Mouse (Mus musculus) midbrain, embryonic 11.5 days (tissue): ENCODE results near the gene Cfap46. TPM values are rescaled to one million over a fixed set of nuclear protein-coding genes. Genes with fewer than 3 reads are reported as not detected.
"Not testable (repeated sequence)": the region's sequence is repeated elsewhere in the genome, so short reads cannot be mapped to it uniquely, and the experiment has no call there.

Experiments used
- ATAC-seq: fragments of 200-750 bp; cut with Nextera tagmentation; 2 replicates; pipeline ENCODE4 v1.8.0; 2017; ENCODE audit warnings: moderate TSS enrichment, moderate library complexity; ENCODE audit not compliant: low FRiP score
- DNase-seq: peaks from one replicate; pipeline ENCODE4 v3.0.0; 2015; ENCODE audit warnings: low spot score; ENCODE audit errors: missing footprints
- H3K27ac ChIP-seq: fragments of 300-500 bp; sonication (generic); 2 replicates; pipeline ENCODE4 v1.5.1; 2014; ENCODE audit warnings: low read depth, low read length
- H3K27me3 ChIP-seq: fragments of 300-500 bp; sonication (generic); 2 replicates; pipeline ENCODE4 v1.6.1; 2014; ENCODE audit warnings: mild to moderate bottlenecking, low read length, moderate library complexity, mixed read lengths; ENCODE audit not compliant: control insufficient read depth, insufficient read depth
- H3K36me3 ChIP-seq: fragments of 300-500 bp; sonication (generic); 2 replicates; pipeline ENCODE4 v1.6.1; 2014; ENCODE audit warnings: mild to moderate bottlenecking, low read length, moderate library complexity, mixed read lengths; ENCODE audit not compliant: control insufficient read depth, insufficient read depth
- H3K4me1 ChIP-seq: fragments of 300-500 bp; sonication (generic); 2 replicates; pipeline ENCODE4 v1.6.1; 2014; ENCODE audit warnings: low read length; ENCODE audit not compliant: control insufficient read depth, insufficient read depth
- H3K4me2 ChIP-seq: fragments of 300-500 bp; sonication (generic); 2 replicates; pipeline ENCODE4 v1.6.1; 2014; ENCODE audit warnings: mild to moderate bottlenecking, moderate library complexity
- H3K4me3 ChIP-seq: fragments of 300-500 bp; sonication (generic); 2 replicates; pipeline ENCODE4 v1.5.1; 2014; ENCODE audit warnings: low read depth, low read length
- H3K9ac ChIP-seq: fragments of 300-500 bp; sonication (generic); 2 replicates; pipeline ENCODE4 v1.6.1; 2014; ENCODE audit warnings: low read length
- H3K9me3 ChIP-seq: fragments of 300-500 bp; sonication (generic); 2 replicates; pipeline ENCODE4 v1.6.1; 2016; ENCODE audit warnings: low read length; ENCODE audit not compliant: control insufficient read depth
- WGBS: fragments of 180-500 bp; shearing (Covaris S2); extraction: QIAGEN DNeasy Blood & Tissue Kit; methylation state at CpG from one replicate; pipeline ENCODE4 v1.1.7; 2014; 5-methylcytosine and 5-hydroxymethylcytosine counted together
- polyA plus RNA-seq: library from polyadenylated mRNA; unstranded; fragments of >200 nt; fragmentation: Nextera tagmentation; extraction: Ambion mirVana; gene quantifications from 2 replicates; pipeline ENCODE4 v1.2.1, GENCODE M21; 2014

The Cfap46 gene
- polyA plus RNA-seq, 1 experiment from 2014 or later, result 0.37 TPM

DNA sequence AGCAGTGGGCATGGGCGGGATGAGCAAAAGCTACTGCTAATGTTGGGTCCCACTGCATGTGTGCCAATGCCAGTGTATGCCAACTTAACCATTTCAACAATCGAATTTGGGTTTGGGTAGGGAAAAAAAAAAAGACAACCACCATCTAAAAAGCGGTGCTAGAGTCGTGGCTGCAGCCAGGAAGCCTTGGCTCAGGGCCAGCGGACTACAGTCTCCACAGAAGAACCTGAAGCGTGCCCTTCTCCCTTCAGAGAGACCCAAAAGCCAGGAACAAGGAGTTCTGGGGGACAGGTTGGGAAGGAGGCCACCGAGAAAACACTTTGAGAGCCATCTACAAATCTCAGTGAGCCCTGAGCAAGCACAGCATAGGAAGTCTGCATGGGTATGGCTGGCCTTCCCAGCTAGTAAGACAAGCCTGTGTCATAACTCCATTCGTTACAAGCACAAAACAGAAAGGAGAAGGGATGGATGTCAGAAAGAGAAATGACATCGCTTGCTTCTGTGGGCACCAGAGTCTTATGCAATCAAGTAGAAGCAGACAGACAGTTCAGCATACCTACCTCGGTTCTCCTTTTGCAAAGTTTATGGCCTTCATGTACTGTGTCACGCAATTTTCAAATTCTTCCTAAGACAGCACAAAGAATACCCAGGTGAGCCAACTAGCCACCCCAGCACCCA is 1.6 kb downstream of the Cfap46 start:
- H3K4me3 ChIP-seq, result no peak overlapping the region
- no peaks in the 10 kb centered on the region for H3K36me3 ChIP-seq
- H3K4me1 ChIP-seq, result peaks cover 5% of the 10 kb centered on the region
- 85% methylated on average over 11 of the region's 11 CpGs for WGBS
- ATAC-seq (no peak), DNase-seq (no peak)
- no peaks in the 10 kb centered on the region; the same call in 1 of the 2 replicates for H3K27me3 ChIP-seq
- no peak overlapping the region for H3K9ac ChIP-seq
- H3K9me3 ChIP-seq, result no peaks in the 10 kb centered on the region
- H3K27ac ChIP-seq, result no peak overlapping the region
- no peak overlapping the region for H3K4me2 ChIP-seq

DNA sequence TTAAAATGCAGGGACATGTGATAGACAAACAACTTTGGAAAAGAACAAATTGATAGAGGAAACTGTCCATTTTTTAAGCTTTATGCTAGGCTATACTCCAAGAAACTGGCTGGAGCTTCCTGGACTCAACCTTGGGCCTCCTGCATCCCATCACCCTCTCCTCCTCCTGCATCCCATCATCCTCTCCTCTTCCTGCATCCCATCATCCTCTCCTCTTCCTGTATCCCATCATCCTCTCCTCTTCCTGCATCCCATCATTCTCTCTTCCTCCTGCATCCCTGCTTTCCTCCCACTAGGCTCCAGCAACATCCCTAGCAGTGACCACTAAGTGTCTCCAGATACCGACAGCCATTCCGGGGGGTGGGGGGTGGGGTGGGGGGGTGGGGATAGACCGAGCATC is 7.2 kb downstream of the Cfap46 start:
- Histone ChIP-seq H3K4me2 (no peak overlapping the region), H3K36me3 (no peaks in the 10 kb centered on the region), H3K27ac (no peak overlapping the region), H3K4me3 (no peak overlapping the region), H3K27me3 (no peaks in the 10 kb centered on the region), H3K9me3 (no peaks in the 10 kb centered on the region), H3K9ac (no peak overlapping the region), H3K4me1 (no peaks in the 10 kb centered on the region)
- no peak for ATAC-seq
- 84% methylated on average over 3 of the region's 3 CpGs for WGBS
- no peak for DNase-seq

DNA sequence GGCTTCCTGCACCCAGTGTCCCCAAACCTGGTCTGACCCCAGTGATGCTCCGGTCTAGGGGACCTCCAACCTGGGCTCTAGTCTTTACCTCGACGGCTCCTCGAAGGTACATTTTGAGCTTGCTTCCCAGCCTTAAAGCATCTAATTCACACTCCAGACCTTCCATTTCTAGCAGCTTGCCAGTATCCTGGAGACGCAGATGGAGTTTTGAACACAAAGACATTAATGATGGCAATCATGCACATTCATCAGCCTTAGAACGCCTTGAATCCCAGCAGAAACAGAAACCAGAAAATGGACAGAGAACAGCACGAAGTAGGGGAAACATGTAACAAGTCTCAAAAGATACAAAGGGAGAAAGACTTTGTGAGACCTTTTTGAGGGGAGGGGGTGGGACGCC is 16.7 kb downstream of the Cfap46 start:
- no peak for DNase-seq
- Histone ChIP-seq H3K4me1 (no peaks in the 10 kb centered on the region), H3K9me3 (no peaks in the 10 kb centered on the region), H3K4me2 (no peak overlapping the region), H3K36me3 (no peaks in the 10 kb centered on the region), H3K4me3 (no peak overlapping the region), H3K9ac (no peak overlapping the region), H3K27me3 (no peaks in the 10 kb centered on the region), H3K27ac (no peak overlapping the region)
- ATAC-seq, result no peak
- 83% methylated on average over 8 of the region's 8 CpGs for WGBS

DNA sequence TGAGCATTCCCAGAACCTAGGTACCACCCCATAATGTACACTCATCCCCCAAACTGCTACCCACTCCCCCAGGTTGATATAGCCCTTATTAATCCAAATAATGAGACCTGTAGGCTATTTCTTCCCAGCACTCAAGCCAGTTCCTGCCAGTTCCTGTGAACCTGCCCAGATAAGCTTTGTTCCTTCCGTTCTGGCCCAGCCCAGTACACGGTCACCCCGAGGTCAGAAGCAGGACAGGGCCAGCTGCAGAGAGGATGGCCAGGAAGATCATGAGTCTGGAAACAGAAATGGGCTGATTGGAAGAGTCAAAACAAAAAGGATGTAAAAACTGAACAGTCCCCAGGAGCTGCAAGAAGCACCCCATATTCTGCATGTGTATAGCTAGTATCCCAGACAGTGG is 20.3 kb downstream of the Cfap46 start:
- no peak for DNase-seq
- H3K9ac ChIP-seq, result no peak overlapping the region
- ATAC-seq, result no peak
- no peaks in the 10 kb centered on the region for H3K4me1 ChIP-seq
- 77% methylated on average over 3 of the region's 3 CpGs for WGBS
- H3K4me2 ChIP-seq, result no peak overlapping the region
- H3K4me3 ChIP-seq, result no peak overlapping the region
- no peaks in the 10 kb centered on the region for H3K36me3 ChIP-seq
- no peaks in the 10 kb centered on the region for H3K9me3 ChIP-seq
- no peak overlapping the region for H3K27ac ChIP-seq
- no peaks in the 10 kb centered on the region for H3K27me3 ChIP-seq

DNA sequence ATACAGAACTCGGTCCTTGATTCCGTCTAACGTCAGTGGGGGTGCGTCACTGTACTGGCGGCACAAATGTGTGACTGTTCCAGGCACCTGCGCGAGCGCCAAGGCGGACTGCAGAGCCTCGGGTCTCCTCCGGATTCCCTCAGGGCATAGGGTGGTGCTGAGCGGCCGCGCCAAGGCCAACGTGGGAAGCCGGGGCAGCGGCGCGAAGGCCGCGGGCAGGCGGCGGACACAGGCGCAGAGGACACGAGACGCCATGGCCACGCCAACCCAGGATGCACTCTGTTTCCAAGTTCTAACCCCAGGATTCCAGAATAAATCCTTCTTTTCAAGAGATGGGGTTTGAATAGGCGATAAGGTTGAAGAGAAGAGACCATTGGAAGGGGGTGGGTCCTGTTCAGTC is 23.7 kb downstream of the Cfap46 start:
- not testable (repeated sequence) for DNase-seq, H3K4me3 ChIP-seq, H3K9me3 ChIP-seq, H3K27me3 ChIP-seq, H3K36me3 ChIP-seq, H3K4me1 ChIP-seq, H3K4me2 ChIP-seq, H3K27ac ChIP-seq, ATAC-seq, H3K9ac ChIP-seq
- WGBS, result 97% methylated on average over 23 of the region's 28 CpGs

DNA sequence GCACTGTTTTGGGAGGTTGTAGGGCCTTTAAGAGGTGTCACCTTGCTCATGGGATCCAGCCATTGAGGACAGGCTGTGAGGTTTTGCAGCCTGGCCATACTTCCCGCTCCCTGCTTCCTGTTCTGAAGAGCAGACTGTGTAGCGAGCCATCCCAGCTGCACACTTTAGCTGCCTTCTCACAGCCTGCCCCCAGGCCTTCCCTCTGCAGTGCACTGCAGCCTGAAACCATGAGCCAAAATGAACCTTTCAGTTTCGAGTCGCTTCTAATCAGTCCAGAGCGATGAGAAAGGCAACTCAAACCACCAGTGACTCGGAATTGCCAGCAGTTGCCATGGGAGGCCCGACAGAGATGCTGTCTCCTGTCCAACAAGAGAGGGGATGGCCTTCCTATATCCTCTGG is 33.9 kb downstream of the Cfap46 start:
- no peak overlapping the region for H3K4me3 ChIP-seq
- H3K4me1 ChIP-seq, result no peaks in the 10 kb centered on the region
- H3K9me3 ChIP-seq, result no peaks in the 10 kb centered on the region
- H3K27me3 ChIP-seq, result no peaks in the 10 kb centered on the region
- no peak overlapping the region for H3K4me2 ChIP-seq
- H3K9ac ChIP-seq, result no peak overlapping the region
- 87% methylated on average over 7 of the region's 7 CpGs for WGBS
- H3K27ac ChIP-seq, result no peak overlapping the region
- H3K36me3 ChIP-seq, result no peaks in the 10 kb centered on the region
- no peak for DNase-seq
- no peak for ATAC-seq

DNA sequence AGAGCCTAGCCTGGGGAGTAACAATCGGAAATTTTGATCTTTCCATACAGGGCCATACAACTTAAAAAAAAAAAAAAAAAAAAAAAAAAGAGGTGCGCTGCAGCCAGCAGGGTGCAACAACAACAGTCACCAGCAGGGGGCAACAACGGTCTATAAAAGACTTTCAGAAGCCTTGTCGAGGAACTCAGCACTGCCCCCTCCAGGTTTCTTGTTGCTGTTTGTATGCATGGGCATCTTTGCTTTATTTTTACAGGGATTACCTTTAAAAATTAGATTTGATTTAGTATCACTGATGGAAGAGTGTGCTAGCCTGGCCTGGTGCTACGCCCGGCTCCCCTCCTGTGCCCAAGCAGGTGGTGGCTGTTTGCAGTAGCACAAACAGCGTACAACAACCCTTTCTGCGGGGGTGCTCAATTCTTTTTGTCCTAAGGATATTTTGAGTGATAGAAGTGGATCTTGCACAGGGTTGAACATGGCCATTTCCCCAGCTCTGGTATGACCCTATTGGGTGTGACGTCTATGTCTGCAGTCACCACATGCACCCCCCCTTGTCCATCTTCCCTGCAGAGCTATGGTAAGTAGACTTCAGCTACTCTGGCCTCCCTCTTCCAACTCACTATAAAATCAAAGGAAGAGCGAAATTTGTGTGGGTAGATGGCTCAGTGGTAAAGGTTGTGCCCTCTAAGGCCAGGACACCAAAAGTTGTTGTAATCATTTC is 35.4 kb downstream of the Cfap46 start:
- H3K4me1 ChIP-seq, result no peaks in the 10 kb centered on the region
- DNase-seq, result peak; percentile 100
- no peaks in the 10 kb centered on the region for H3K27me3 ChIP-seq
- 0 out of 2 replicates have a peak, but pooled peaks have one; percentile 27 for ATAC-seq
- H3K9me3 ChIP-seq, result no peaks in the 10 kb centered on the region
- H3K27ac ChIP-seq, result no peak overlapping the region
- H3K9ac ChIP-seq, result no peak overlapping the region
- no peak overlapping the region for H3K4me2 ChIP-seq
- H3K4me3 ChIP-seq, result no peak overlapping the region
- no peaks in the 10 kb centered on the region for H3K36me3 ChIP-seq
- WGBS, result 40% methylated on average over 10 of the region's 10 CpGs

DNA sequence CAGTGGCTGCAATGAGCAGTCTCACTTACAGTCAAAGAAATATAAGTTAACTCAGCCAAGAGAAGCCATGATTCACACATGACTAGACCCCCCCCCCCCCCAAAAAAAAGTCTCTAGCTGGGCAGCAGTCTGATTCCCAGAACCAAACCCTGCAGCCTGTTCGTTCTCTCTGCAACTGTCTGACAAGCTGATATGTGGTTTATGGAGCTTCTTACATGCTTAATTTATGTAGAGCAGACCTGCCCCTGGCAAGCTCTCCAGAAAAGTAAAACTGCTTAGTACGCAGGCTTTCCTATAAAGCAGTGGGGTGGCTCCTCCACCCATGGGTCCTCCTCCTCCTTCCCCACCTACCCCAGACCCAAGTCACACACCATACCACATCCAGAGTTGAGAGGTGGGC is 50.2 kb downstream of the Cfap46 start:
- Histone ChIP-seq H3K9me3 (no peaks in the 10 kb centered on the region), H3K4me1 (no peaks in the 10 kb centered on the region), H3K36me3 (no peaks in the 10 kb centered on the region), H3K27ac (no peak overlapping the region), H3K4me2 (no peak overlapping the region), H3K27me3 (no peaks in the 10 kb centered on the region), H3K9ac (no peak overlapping the region), H3K4me3 (no peak overlapping the region)
- ATAC-seq (no peak), DNase-seq (no peak)
- WGBS, result 79% methylated on average over 2 of the region's 2 CpGs

DNA sequence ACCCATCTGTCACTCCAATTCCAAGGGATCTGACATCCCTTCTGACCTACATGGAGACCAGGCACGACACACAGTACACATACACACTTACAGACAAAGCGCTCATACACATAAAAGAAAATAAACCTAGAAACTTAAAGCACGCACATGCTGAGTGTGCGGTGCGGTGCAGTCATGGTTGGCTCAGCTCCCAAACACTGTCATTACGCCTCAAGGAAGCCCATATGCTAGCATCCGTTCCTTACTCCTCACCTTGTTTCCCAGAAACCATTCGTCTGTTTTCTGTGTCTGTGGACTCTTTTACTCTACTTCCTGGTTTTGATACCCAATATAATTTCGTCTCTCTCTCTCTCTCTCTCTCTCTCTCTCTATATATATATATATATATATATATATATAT is 58.5 kb downstream of the Cfap46 start:
- DNase-seq, result no peak
- Histone ChIP-seq H3K27ac (no peak overlapping the region), H3K9ac (no peak overlapping the region), H3K4me1 (no peaks in the 10 kb centered on the region), H3K9me3 (no peaks in the 10 kb centered on the region), H3K4me2 (no peak overlapping the region), H3K27me3 (no peaks in the 10 kb centered on the region), H3K36me3 (no peaks in the 10 kb centered on the region), H3K4me3 (no peak overlapping the region)
- WGBS, result 91% methylated on average over 9 of the region's 9 CpGs
- no peak for ATAC-seq
